Mouse (Mus musculus): ENCODE measurements around the gene Slc8a1. TPM values are rescaled to one million over a fixed set of nuclear protein-coding genes. Genes with fewer than 3 reads are reported as not detected.

Slc8a1 gene
- polyA plus RNA-seq, 1 experiment from 2014 or later = 9.2 TPM

DNA sequence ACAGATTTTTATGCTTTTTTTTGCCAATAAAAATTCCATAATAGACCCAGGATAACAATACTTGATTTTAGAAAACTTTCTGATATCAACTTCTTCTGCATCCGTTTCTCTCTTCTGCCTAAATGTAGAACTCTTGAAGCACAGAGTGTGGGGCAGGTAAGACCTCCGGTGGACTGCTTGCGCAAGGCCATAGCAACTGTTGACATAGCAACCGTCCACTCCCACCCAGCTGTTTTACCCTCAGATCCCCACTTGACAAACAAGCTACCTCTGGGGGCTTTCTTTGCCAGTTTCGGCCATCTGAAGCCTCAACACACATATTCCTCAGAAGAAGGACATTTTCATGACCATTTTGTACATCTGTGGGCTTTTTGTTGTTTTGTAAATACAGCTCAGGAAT lies 337.8 kb downstream of the Slc8a1 start:
- DNase-seq (ENCODE audit: low spot score) (no peak), ATAC-seq (no peak)
- no peaks in the 10 kb centered on the region for H3K36me3 ChIP-seq (ENCODE audit: control insufficient read depth, insufficient read depth, low read length)
- peak overlapping the region; percentile 63; the same call in 1 of the 2 replicates for H3K27ac ChIP-seq (ENCODE audit: low read depth, low read length)
- WGBS = 73% methylated on average over 5 of the region's 5 CpGs
- H3K27me3 ChIP-seq (replicated peaks; ENCODE audit: control insufficient read depth, insufficient read depth, low read length) = no peaks in the 10 kb centered on the region
- H3K9me3 ChIP-seq (replicated peaks; ENCODE audit: control insufficient read depth, low read length) = no peaks in the 10 kb centered on the region
- no peak overlapping the region for H3K4me2 ChIP-seq (ENCODE audit: low read length)
- peaks cover 9% of the 10 kb centered on the region for H3K4me1 ChIP-seq (ENCODE audit: control insufficient read depth, insufficient read depth, low read length)
- no peak overlapping the region for H3K4me3 ChIP-seq (ENCODE audit: low read depth, low read length)
- H3K9ac ChIP-seq (ENCODE audit: low read length) = no peak overlapping the region

DNA sequence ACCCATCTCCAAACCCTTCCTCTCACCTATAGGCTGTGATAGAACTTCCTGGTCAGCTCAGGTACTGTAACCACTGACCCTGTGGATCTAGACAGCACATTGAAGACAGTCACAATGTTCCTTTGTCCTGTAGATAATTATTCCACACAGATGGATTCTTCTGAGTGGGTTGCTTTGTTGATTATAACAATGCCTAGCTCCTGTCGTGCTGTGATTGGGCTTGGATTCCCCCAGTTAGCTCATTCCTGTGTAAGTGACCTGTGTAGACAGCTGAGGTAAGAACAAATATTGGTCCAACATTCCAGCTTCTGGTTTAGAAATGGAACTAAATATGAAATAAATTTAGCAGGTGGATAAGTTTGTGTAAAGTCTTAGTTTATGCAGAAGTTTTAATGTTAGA lies 340.7 kb downstream of the Slc8a1 start:
- H3K9me3 ChIP-seq (replicated peaks; ENCODE audit: control insufficient read depth, low read length) = no peaks in the 10 kb centered on the region
- WGBS = 35% methylated on average over 1 of the region's 1 CpGs
- no peak overlapping the region for H3K9ac ChIP-seq (ENCODE audit: low read length)
- no peaks in the 10 kb centered on the region for H3K27me3 ChIP-seq (replicated peaks; ENCODE audit: control insufficient read depth, insufficient read depth, low read length)
- no peak overlapping the region for H3K4me2 ChIP-seq (ENCODE audit: low read length)
- no peaks in the 10 kb centered on the region for H3K36me3 ChIP-seq (ENCODE audit: control insufficient read depth, insufficient read depth, low read length)
- H3K27ac ChIP-seq (ENCODE audit: low read depth, low read length) = no peak overlapping the region
- H3K4me3 ChIP-seq (ENCODE audit: low read depth, low read length) = no peak overlapping the region
- ATAC-seq (no peak), DNase-seq (ENCODE audit: low spot score) (no peak)
- peaks cover 7% of the 10 kb centered on the region for H3K4me1 ChIP-seq (ENCODE audit: control insufficient read depth, insufficient read depth, low read length)

DNA sequence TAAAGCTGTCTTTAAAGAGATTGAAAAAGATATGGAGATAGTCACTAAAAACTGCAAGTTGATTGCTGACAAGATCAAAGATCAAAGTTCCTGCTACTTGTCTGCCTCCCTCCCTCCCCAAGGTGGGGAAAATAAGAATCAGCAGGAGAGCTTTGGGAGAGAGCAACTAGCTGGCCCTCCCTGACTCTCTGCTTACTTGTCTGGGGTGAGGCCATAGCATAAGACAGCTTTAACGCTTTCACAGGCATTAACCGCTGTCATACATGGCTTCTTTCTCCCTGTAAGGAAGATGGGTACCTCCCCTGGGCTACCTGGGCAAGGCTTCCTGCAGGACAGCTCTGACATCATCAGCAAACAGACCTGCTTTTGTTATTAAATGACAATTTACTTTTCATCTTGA lies 344.1 kb downstream of the Slc8a1 start:
- H3K9ac ChIP-seq (ENCODE audit: low read length) = no peak overlapping the region
- no peak overlapping the region for H3K27ac ChIP-seq (ENCODE audit: low read depth, low read length)
- no peak overlapping the region for H3K4me3 ChIP-seq (ENCODE audit: low read depth, low read length)
- ATAC-seq (no peak), DNase-seq (ENCODE audit: low spot score) (no peak)
- H3K36me3 ChIP-seq (ENCODE audit: control insufficient read depth, insufficient read depth, low read length) = no peaks in the 10 kb centered on the region
- no peak overlapping the region for H3K4me2 ChIP-seq (ENCODE audit: low read length)
- no peaks in the 10 kb centered on the region for H3K27me3 ChIP-seq (replicated peaks; ENCODE audit: control insufficient read depth, insufficient read depth, low read length)
- no peaks in the 10 kb centered on the region for H3K9me3 ChIP-seq (replicated peaks; ENCODE audit: control insufficient read depth, low read length)
- no peaks in the 10 kb centered on the region; the same call in 1 of the 2 replicates for H3K4me1 ChIP-seq (ENCODE audit: control insufficient read depth, insufficient read depth, low read length)
- WGBS = 51% methylated on average over 2 of the region's 2 CpGs

DNA sequence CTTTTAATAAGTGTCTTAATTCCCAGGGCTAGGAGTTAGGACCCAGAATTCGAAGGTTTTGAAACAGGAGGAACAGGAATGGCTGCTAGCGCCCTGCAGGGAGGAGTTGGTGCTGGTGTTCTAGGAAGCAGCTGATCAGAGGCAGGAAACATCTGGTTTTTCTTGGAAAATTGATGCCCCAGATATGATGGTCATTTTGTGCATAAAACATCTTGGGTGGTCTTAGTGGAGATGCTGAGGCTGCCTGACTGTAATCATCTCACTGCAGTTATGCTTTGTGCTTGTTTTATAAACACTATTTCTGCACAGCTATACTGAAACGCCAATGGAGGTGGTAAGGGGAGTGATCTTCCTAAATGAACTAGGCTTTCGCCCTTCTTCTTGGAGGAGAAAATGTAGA lies 345.1 kb downstream of the Slc8a1 start:
- no peaks in the 10 kb centered on the region; the same call in 1 of the 2 replicates for H3K4me1 ChIP-seq (ENCODE audit: control insufficient read depth, insufficient read depth, low read length)
- no peaks in the 10 kb centered on the region for H3K36me3 ChIP-seq (ENCODE audit: control insufficient read depth, insufficient read depth, low read length)
- no peaks in the 10 kb centered on the region for H3K27me3 ChIP-seq (replicated peaks; ENCODE audit: control insufficient read depth, insufficient read depth, low read length)
- H3K4me2 ChIP-seq (ENCODE audit: low read length) = no peak overlapping the region
- WGBS = 81% methylated on average over 4 of the region's 4 CpGs
- H3K27ac ChIP-seq (ENCODE audit: low read depth, low read length) = no peak overlapping the region
- ATAC-seq (no peak), DNase-seq (ENCODE audit: low spot score) (no peak)
- no peaks in the 10 kb centered on the region for H3K9me3 ChIP-seq (replicated peaks; ENCODE audit: control insufficient read depth, low read length)
- H3K4me3 ChIP-seq (ENCODE audit: low read depth, low read length) = no peak overlapping the region
- no peak overlapping the region for H3K9ac ChIP-seq (ENCODE audit: low read length)

DNA sequence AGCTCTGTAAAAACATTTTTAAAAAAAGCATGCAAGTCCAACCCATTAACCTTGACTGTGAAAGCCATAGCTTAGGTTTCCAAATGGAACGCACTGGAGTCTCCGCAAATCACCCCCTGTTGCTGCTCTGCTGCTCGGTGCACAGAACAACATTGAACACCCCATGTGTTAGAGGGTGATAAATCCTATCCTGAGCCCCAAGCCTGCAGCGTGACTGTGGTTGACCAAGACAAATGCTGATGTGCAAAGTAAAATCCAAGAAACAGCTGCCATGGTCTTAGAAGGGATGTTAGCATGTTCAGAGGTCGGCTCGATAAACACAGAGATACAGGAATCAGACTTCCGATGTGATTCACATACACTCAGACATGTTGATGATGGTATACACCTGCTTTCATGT lies 346.7 kb downstream of the Slc8a1 start:
- no peak overlapping the region for H3K9ac ChIP-seq (ENCODE audit: low read length)
- ATAC-seq (no peak), DNase-seq (ENCODE audit: low spot score) (no peak)
- no peaks in the 10 kb centered on the region for H3K36me3 ChIP-seq (ENCODE audit: control insufficient read depth, insufficient read depth, low read length)
- H3K4me3 ChIP-seq (ENCODE audit: low read depth, low read length) = no peak overlapping the region
- H3K27ac ChIP-seq (ENCODE audit: low read depth, low read length) = no peak overlapping the region
- no peaks in the 10 kb centered on the region; the same call in 1 of the 2 replicates for H3K4me1 ChIP-seq (ENCODE audit: control insufficient read depth, insufficient read depth, low read length)
- WGBS = 90% methylated on average over 7 of the region's 7 CpGs
- no peaks in the 10 kb centered on the region for H3K9me3 ChIP-seq (replicated peaks; ENCODE audit: control insufficient read depth, low read length)
- no peak overlapping the region for H3K4me2 ChIP-seq (ENCODE audit: low read length)
- no peaks in the 10 kb centered on the region for H3K27me3 ChIP-seq (replicated peaks; ENCODE audit: control insufficient read depth, insufficient read depth, low read length)

DNA sequence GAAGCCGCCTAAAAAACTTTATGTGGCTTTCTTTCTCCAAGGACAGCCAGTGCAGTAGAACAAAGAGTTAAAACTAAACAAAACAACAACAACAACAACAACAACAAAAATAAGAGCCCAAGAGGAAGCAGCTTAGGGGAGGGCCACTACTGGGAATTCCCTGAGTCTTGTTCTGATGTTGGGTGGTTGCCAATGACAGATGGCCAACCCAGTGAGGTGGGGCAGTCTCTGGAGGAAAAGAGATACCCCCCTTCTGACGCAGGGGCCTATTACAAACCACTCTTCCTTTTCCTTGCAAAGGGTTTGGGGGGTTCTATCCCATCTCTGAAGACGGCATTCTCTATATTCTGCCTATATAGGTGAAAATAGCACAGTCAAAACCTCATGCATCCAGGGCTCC lies 347.4 kb downstream of the Slc8a1 start:
- H3K4me3 ChIP-seq (ENCODE audit: low read depth, low read length) = no peak overlapping the region
- 79% methylated on average over 3 of the region's 3 CpGs for WGBS
- ATAC-seq (peak; percentile 73; the same call in 1 of the 2 replicates), DNase-seq (ENCODE audit: low spot score) (peak; percentile 46)
- no peaks in the 10 kb centered on the region for H3K36me3 ChIP-seq (ENCODE audit: control insufficient read depth, insufficient read depth, low read length)
- no peak overlapping the region for H3K9ac ChIP-seq (ENCODE audit: low read length)
- no peaks in the 10 kb centered on the region for H3K9me3 ChIP-seq (replicated peaks; ENCODE audit: control insufficient read depth, low read length)
- no peak overlapping the region for H3K27ac ChIP-seq (ENCODE audit: low read depth, low read length)
- H3K4me2 ChIP-seq (ENCODE audit: low read length) = no peak overlapping the region
- no peaks in the 10 kb centered on the region; the same call in 1 of the 2 replicates for H3K4me1 ChIP-seq (ENCODE audit: control insufficient read depth, insufficient read depth, low read length)
- H3K27me3 ChIP-seq (replicated peaks; ENCODE audit: control insufficient read depth, insufficient read depth, low read length) = no peaks in the 10 kb centered on the region

DNA sequence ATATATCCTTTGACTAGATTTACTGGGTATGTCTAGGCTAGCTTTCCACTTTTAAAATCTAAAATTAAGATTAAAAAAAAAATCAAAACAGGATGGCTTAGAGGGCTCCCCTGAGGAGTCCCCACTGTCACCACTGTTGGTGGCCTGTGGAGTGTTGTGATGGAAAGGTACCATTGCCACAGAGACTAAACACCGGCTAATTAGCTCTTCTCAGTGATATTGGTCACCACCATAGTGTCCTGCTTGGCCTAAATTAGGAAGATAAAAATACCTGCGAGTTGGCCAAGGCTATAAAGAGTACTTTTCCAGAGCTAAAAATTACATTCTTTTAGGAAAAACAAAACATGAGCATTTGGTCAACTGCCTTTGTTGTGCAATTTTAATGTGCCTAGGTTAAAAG lies 352.1 kb downstream of the Slc8a1 start:
- ATAC-seq = no peak
- Histone ChIP-seq H3K4me2 (ENCODE audit: low read length) (no peak overlapping the region), H3K27me3 (replicated peaks; ENCODE audit: control insufficient read depth, insufficient read depth, low read length) (no peaks in the 10 kb centered on the region), H3K9ac (ENCODE audit: low read length) (no peak overlapping the region), H3K4me3 (ENCODE audit: low read depth, low read length) (no peak overlapping the region), H3K27ac (ENCODE audit: low read depth, low read length) (no peak overlapping the region), H3K4me1 (ENCODE audit: control insufficient read depth, insufficient read depth, low read length) (no peaks in the 10 kb centered on the region), H3K36me3 (ENCODE audit: control insufficient read depth, insufficient read depth, low read length) (no peaks in the 10 kb centered on the region), H3K9me3 (replicated peaks; ENCODE audit: control insufficient read depth, low read length) (no peaks in the 10 kb centered on the region)
- 82% methylated on average over 2 of the region's 2 CpGs for WGBS
- DNase-seq (ENCODE audit: low spot score) = no peak

DNA sequence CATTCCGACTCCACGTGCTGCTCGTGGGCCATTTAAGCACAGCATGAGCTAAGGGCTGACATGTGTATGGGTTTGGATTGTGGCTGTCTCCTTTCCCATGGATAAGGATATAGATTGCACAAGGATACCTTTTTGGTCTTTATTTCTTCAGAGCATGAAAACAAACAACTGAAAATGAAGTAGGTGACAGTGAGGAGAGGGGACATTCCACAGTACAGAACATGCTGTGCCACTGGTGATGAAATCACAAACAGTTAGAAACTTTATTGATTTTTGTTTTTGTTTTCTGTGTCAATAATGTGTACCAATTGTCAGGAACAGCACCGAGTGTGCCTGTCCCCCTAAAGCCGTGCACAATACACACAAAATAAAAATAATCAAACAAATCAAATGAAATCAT lies 352.7 kb downstream of the Slc8a1 start:
- Histone ChIP-seq H3K27me3 (replicated peaks; ENCODE audit: control insufficient read depth, insufficient read depth, low read length) (no peaks in the 10 kb centered on the region), H3K4me2 (ENCODE audit: low read length) (no peak overlapping the region), H3K36me3 (ENCODE audit: control insufficient read depth, insufficient read depth, low read length) (no peaks in the 10 kb centered on the region), H3K4me3 (ENCODE audit: low read depth, low read length) (no peak overlapping the region), H3K9me3 (replicated peaks; ENCODE audit: control insufficient read depth, low read length) (no peaks in the 10 kb centered on the region), H3K9ac (ENCODE audit: low read length) (no peak overlapping the region), H3K27ac (ENCODE audit: low read depth, low read length) (no peak overlapping the region), H3K4me1 (ENCODE audit: control insufficient read depth, insufficient read depth, low read length) (no peaks in the 10 kb centered on the region)
- 93% methylated on average over 5 of the region's 5 CpGs for WGBS
- DNase-seq (ENCODE audit: low spot score) = no peak
- no peak for ATAC-seq

DNA sequence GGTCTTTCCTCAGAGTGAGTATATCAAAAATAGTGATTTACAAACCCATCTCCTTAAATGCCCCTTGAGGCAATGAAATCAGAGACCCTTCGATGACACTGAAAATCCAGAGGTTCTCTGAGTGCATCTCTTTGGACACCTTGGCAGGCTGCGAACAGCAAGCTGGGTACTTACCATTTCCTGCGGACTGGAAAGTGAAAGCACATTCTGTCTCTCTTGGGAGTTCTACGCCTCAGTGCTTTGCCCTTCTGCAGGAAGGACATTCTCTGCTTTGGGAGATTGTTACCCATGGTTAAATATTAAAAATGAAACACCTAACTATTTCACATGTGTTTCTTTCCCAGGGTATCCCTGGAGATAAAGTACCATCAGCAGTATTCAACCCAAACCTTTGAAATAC lies 354.7 kb downstream of the Slc8a1 start:
- DNase-seq (ENCODE audit: low spot score) (no peak), ATAC-seq (no peak)
- no peaks in the 10 kb centered on the region for H3K4me1 ChIP-seq (ENCODE audit: control insufficient read depth, insufficient read depth, low read length)
- no peak overlapping the region for H3K9ac ChIP-seq (ENCODE audit: low read length)
- H3K36me3 ChIP-seq (ENCODE audit: control insufficient read depth, insufficient read depth, low read length) = no peaks in the 10 kb centered on the region
- no peak overlapping the region for H3K4me3 ChIP-seq (ENCODE audit: low read depth, low read length)
- no peak overlapping the region for H3K27ac ChIP-seq (ENCODE audit: low read depth, low read length)
- WGBS = 94% methylated on average over 4 of the region's 4 CpGs
- no peaks in the 10 kb centered on the region for H3K27me3 ChIP-seq (replicated peaks; ENCODE audit: control insufficient read depth, insufficient read depth, low read length)
- no peaks in the 10 kb centered on the region for H3K9me3 ChIP-seq (replicated peaks; ENCODE audit: control insufficient read depth, low read length)
- no peak overlapping the region for H3K4me2 ChIP-seq (ENCODE audit: low read length)

All from forebrain, embryonic 14.5 days (tissue).